Mouse (Mus musculus): Measurements from ENCODE around the gene Otud7b. TPM values are rescaled to one million over a fixed set of nuclear protein-coding genes. Genes with fewer than 3 reads are reported as not detected.

Otud7b gene
- polyA plus RNA-seq, 1 experiment from 2014 or later, result 7.4 TPM

DNA sequence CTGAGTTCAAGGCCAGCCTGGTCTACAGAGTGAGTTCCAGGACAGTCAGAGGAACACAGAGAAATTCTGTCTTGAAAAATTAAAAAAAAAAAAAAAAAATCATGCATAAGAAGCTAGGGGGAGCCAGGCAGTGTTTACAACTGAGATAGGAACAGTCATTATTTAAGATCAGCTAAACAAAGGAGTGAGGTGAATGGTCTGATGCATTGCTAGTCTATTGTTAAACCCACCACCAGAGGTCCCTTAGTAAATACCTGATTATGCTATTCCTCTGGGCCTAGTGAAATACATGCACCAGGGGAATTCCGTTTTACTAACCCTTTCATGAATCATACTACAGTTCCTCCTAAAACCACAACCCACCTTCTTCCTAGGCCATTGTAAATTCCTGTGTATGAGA is 34.8 kb upstream of the Otud7b start:
- Histone ChIP-seq H3K9ac (replicated peaks) (no peak overlapping the region), H3K9me3 (ENCODE audit: low read length) (no peaks in the 10 kb centered on the region), H3K36me3 (replicated peaks; ENCODE audit: insufficient read depth, low read length) (no peaks in the 10 kb centered on the region), H3K4me3 (ENCODE audit: low read depth, low read length) (no peak overlapping the region), H3K4me2 (ENCODE audit: low read depth, low read length) (no peak overlapping the region), H3K27me3 (ENCODE audit: insufficient read depth, low read length) (no peaks in the 10 kb centered on the region), H3K4me1 (ENCODE audit: insufficient read depth) (no peaks in the 10 kb centered on the region), H3K27ac (ENCODE audit: low read depth) (no peak overlapping the region)
- DNase-seq, result no peak
- TF ChIP-seq CTCF (IDR thresholded peaks at IDR 0.05; ENCODE audit: low read depth) (no peak), EP300 (IDR thresholded peaks at IDR 0.05; ENCODE audit: low read depth) (no peak)
- WGBS (ENCODE audit: insufficient replicate concordance), result 45% methylated on average over 1 of the region's 1 CpGs
- no peak for ATAC-seq

DNA sequence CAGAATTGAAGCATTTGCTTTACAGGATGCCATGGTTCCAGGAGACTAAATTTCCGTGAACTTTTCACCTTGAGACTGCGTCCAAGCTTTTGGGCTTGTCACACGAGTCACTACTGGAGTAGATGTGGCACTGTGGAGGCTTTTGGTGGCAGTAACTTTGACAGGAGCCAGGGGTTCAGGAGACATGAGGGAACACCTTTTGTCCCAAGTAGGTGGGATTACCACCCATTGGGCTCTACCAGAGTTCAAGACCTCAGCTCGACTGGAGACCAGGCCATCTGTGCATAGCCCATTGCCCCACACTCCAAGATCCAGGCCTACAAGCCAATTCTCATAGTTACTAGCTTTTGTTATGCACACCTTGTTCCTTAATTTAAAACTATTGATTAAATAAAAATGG is 34.1 kb upstream of the Otud7b start:
- Histone ChIP-seq H3K4me2 (ENCODE audit: low read depth, low read length) (no peak overlapping the region), H3K4me1 (ENCODE audit: insufficient read depth) (no peaks in the 10 kb centered on the region), H3K27ac (ENCODE audit: low read depth) (no peak overlapping the region), H3K9me3 (ENCODE audit: low read length) (no peaks in the 10 kb centered on the region), H3K36me3 (replicated peaks; ENCODE audit: insufficient read depth, low read length) (no peaks in the 10 kb centered on the region), H3K27me3 (ENCODE audit: insufficient read depth, low read length) (no peaks in the 10 kb centered on the region), H3K4me3 (ENCODE audit: low read depth, low read length) (no peak overlapping the region), H3K9ac (replicated peaks) (no peak overlapping the region)
- ATAC-seq (no peak), DNase-seq (no peak)
- TF ChIP-seq EP300 (IDR thresholded peaks at IDR 0.05; ENCODE audit: low read depth), result no peak
- no peak for TF ChIP-seq CTCF (IDR thresholded peaks at IDR 0.05; ENCODE audit: low read depth)
- 77% methylated on average over 4 of the region's 4 CpGs for WGBS (ENCODE audit: insufficient replicate concordance)

DNA sequence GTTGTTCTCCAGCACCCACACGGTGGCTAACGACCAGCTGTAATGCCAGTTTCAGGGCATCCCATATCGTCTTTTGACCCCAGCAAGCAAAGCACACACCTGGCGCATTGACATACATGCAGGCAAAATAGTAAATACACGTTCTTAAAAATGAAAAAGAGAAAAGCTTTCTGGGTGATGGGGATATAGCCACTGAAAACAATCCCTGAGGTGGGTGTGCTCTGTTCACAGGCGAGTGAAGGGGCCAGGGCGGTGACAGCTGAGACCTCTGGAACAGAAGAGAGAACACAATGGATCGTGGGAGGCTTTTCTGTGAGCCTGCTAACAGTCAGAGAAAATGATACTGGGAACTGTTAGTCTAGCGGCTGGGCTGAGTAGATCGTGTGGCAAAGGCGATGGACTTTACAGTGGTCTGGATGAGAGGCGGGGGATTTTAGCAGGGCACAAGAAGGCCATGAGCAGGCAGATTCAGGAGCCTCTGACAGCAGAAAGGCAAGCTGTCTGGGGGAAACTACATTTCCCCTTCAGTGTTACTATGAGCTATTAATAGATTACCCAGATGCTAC is 31.3 kb upstream of the Otud7b start:
- Histone ChIP-seq H3K27ac (ENCODE audit: low read depth) (no peak overlapping the region), H3K27me3 (ENCODE audit: insufficient read depth, low read length) (no peaks in the 10 kb centered on the region), H3K9me3 (ENCODE audit: low read length) (no peaks in the 10 kb centered on the region), H3K36me3 (replicated peaks; ENCODE audit: insufficient read depth, low read length) (no peaks in the 10 kb centered on the region), H3K4me2 (ENCODE audit: low read depth, low read length) (no peak overlapping the region), H3K9ac (replicated peaks) (no peak overlapping the region), H3K4me1 (ENCODE audit: insufficient read depth) (no peaks in the 10 kb centered on the region), H3K4me3 (ENCODE audit: low read depth, low read length) (no peak overlapping the region)
- WGBS (ENCODE audit: insufficient replicate concordance), result 70% methylated on average over 12 of the region's 12 CpGs
- ATAC-seq, result no peak
- DNase-seq, result no peak
- no peak for TF ChIP-seq CTCF (IDR thresholded peaks at IDR 0.05; ENCODE audit: low read depth)
- no peak for TF ChIP-seq EP300 (IDR thresholded peaks at IDR 0.05; ENCODE audit: low read depth)

DNA sequence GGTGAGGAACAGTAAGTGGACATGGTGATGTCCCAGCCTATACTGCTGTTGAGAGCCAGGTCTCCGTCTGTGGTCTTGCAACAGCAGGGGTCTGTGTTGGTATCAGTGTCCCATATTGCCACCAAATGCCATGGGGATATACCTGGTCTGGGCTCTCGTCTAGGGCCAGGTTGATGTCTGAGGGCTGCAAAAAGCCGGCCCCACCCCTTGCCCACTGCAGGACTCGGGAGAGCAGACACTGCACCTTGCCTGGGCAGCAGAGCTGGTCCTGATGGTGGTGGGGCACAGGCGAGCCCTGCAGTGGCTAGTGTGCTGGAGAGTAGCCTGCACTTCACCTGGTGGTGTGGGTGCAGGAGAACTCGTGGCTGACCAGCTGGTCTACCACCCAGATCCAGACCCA is 26.3 kb upstream of the Otud7b start:
- ATAC-seq (no peak), DNase-seq (no peak)
- H3K4me1 ChIP-seq (ENCODE audit: insufficient read depth), result no peaks in the 10 kb centered on the region
- no peaks in the 10 kb centered on the region for H3K27me3 ChIP-seq (ENCODE audit: insufficient read depth, low read length)
- H3K4me2 ChIP-seq (ENCODE audit: low read depth, low read length), result no peak overlapping the region
- WGBS (ENCODE audit: insufficient replicate concordance), result 64% methylated on average over 6 of the region's 6 CpGs
- H3K4me3 ChIP-seq (ENCODE audit: low read depth, low read length), result no peak overlapping the region
- no peaks in the 10 kb centered on the region for H3K36me3 ChIP-seq (replicated peaks; ENCODE audit: insufficient read depth, low read length)
- H3K27ac ChIP-seq (ENCODE audit: low read depth), result no peak overlapping the region
- TF ChIP-seq CTCF (IDR thresholded peaks at IDR 0.05; ENCODE audit: low read depth), result no peak
- no peak for TF ChIP-seq EP300 (IDR thresholded peaks at IDR 0.05; ENCODE audit: low read depth)
- no peaks in the 10 kb centered on the region for H3K9me3 ChIP-seq (ENCODE audit: low read length)
- no peak overlapping the region for H3K9ac ChIP-seq (replicated peaks)

DNA sequence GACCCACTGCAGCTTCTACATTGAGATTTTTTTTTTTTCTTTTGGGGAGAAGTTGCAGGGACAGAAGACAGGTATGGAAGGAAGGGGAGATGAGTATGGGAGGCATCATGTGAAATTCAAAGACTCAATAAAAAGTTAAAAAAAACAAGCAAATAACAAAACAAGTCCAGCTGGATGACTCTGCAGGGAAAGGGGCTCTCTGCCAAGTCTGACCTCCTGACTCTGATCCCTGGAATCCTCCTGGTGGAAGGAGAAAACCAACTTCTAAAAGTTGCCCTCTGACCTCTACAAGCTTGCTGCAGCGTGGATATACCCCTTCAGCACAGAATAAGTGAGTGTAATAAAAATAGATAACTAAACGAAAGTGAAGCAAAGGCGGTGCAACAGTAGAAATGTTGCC is 25.6 kb upstream of the Otud7b start:
- Histone ChIP-seq H3K4me3 (ENCODE audit: low read depth, low read length) (no peak overlapping the region), H3K9ac (replicated peaks) (no peak overlapping the region), H3K36me3 (replicated peaks; ENCODE audit: insufficient read depth, low read length) (no peaks in the 10 kb centered on the region), H3K4me1 (ENCODE audit: insufficient read depth) (no peaks in the 10 kb centered on the region), H3K9me3 (ENCODE audit: low read length) (no peaks in the 10 kb centered on the region), H3K27ac (ENCODE audit: low read depth) (no peak overlapping the region), H3K4me2 (ENCODE audit: low read depth, low read length) (no peak overlapping the region), H3K27me3 (ENCODE audit: insufficient read depth, low read length) (no peaks in the 10 kb centered on the region)
- WGBS (ENCODE audit: insufficient replicate concordance), result 52% methylated on average over 3 of the region's 3 CpGs
- ATAC-seq, result no peak
- no peak for DNase-seq
- TF ChIP-seq CTCF (IDR thresholded peaks at IDR 0.05; ENCODE audit: low read depth), result no peak
- no peak for TF ChIP-seq EP300 (IDR thresholded peaks at IDR 0.05; ENCODE audit: low read depth)

DNA sequence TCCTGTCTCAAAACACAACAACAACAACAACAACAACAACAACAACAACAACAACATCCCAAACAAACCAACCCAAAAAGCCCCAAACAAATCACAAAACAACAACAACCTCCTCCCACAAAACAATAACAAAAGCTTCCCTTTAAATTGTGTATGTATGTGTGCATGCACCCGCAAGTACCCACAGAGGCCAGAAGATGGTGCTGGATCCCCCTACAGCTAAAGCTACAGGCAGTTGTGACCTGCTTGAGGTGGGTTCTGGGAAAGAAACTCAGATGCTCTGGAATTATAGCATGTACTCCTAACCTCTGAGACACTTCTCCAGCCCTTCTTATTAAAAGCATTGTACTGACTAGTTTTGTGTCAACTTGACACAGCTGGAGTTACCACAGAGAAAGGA is 23.3 kb upstream of the Otud7b start:
- DNase-seq (peak; percentile 53), ATAC-seq (peak; percentile 54; the same call in 1 of the 2 replicates)
- Histone ChIP-seq H3K36me3 (replicated peaks; ENCODE audit: insufficient read depth, low read length) (no peaks in the 10 kb centered on the region), H3K4me2 (ENCODE audit: low read depth, low read length) (no peak overlapping the region), H3K27ac (ENCODE audit: low read depth) (no peak overlapping the region), H3K4me1 (ENCODE audit: insufficient read depth) (no peaks in the 10 kb centered on the region), H3K9ac (replicated peaks) (no peak overlapping the region), H3K4me3 (ENCODE audit: low read depth, low read length) (no peak overlapping the region), H3K27me3 (ENCODE audit: insufficient read depth, low read length) (no peaks in the 10 kb centered on the region), H3K9me3 (ENCODE audit: low read length) (no peaks in the 10 kb centered on the region)
- TF ChIP-seq EP300 (IDR thresholded peaks at IDR 0.05; ENCODE audit: low read depth) (no peak), CTCF (IDR thresholded peaks at IDR 0.05; ENCODE audit: low read depth) (peak; percentile 80)
- WGBS (ENCODE audit: insufficient replicate concordance), result 79% methylated on average over 1 of the region's 1 CpGs

DNA sequence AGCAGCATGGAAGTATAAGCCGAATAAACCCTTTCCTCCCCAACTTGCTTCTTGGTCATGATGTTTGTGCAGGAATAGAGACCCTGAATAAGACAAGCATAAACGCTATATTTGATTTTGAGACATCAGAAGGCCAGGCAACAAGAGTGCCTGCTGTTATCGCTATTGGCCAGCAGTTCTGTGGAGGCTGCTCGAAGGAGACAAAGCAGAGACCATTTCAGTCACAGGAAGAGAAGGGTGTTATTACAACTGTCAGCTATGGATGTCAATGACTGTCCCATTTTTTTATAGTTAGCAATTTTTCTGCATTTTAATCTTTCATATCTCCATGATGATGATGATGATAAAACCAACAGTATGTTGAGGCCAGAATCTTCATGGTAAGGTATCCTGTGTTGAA is 22.7 kb upstream of the Otud7b start:
- Histone ChIP-seq H3K9ac (replicated peaks) (no peak overlapping the region), H3K27ac (ENCODE audit: low read depth) (no peak overlapping the region), H3K4me1 (ENCODE audit: insufficient read depth) (no peaks in the 10 kb centered on the region), H3K36me3 (replicated peaks; ENCODE audit: insufficient read depth, low read length) (no peaks in the 10 kb centered on the region), H3K9me3 (ENCODE audit: low read length) (no peaks in the 10 kb centered on the region), H3K4me2 (ENCODE audit: low read depth, low read length) (no peak overlapping the region), H3K27me3 (ENCODE audit: insufficient read depth, low read length) (no peaks in the 10 kb centered on the region), H3K4me3 (ENCODE audit: low read depth, low read length) (no peak overlapping the region)
- WGBS (ENCODE audit: insufficient replicate concordance), result 60% methylated on average over 4 of the region's 4 CpGs
- no peak for DNase-seq
- ATAC-seq, result no peak
- TF ChIP-seq EP300 (IDR thresholded peaks at IDR 0.05; ENCODE audit: low read depth) (no peak), CTCF (IDR thresholded peaks at IDR 0.05; ENCODE audit: low read depth) (no peak)
